Mouse (Mus musculus): ENCODE measurements at regions not wholly inside any gene's neighbourhood (a gene's known extent, or its start where the extent isn't known, plus 50 kb on each side); places are given as distances from the start of the nearest gene placed in this dataset.
A peak's percentile ranks its signal among the peaks of the same experiment; 100 is the strongest.

- no peak for DNase-seq (ENCODE audit: extremely low spot score, low read depth, low spot score)
Observed at GRCm38 (mm10) chr6:49893113-49893512, 70.6 kb downstream of the Npy start.

DNA sequence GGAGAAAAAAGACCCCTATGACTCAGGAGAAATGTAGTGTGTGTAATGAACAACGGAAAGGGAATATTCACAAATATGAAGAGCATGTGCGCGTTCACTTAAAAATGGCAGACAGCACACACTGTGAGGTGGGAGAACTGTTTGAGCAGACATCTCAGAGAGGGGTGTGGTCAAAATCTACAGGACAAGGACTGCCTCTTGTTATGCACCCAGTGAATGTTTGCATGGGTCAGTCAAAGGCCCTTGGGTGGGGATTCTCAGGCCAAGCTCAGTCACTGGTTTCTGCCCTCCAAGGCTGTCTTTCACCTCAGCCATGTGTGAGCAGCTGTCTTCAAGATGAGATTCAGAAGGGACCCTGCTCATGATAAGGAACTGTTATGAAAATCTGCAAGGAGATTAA is 76.6 kb downstream of the Npy start:
- DNase-seq (ENCODE audit: extremely low spot score, low read depth, low spot score), result no peak

DNA sequence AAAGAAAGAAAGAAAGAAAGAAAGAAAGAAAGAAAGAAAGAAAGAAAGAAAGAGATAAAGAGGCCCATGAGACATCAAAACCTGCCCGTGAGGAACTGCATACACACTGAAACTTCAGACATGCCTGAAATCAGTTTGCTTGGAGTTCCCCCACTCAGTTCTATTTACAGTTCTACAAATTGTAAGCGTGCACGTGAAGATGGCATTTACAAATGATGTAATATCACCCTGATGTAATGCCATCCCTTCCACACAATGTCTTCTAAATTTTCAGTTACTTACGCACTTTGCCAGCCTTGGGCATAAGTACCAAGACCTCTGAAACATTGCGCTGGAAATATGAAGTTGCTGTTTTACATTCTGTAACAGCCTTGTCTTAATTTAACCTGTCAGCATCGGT is 79.0 kb downstream of the Npy start:
- DNase-seq (ENCODE audit: extremely low spot score, low read depth, low spot score), result no peak

- peak; percentile 5 for DNase-seq (ENCODE audit: extremely low spot score, low read depth, low spot score)
Observed at GRCm38 (mm10) chr6:49904001-49904400, 81.5 kb downstream of the Npy start.

- DNase-seq (ENCODE audit: extremely low spot score, low read depth, low spot score), result no peak
Observed at GRCm38 (mm10) chr6:49906456-49906855, 83.9 kb downstream of the Npy start.

DNA sequence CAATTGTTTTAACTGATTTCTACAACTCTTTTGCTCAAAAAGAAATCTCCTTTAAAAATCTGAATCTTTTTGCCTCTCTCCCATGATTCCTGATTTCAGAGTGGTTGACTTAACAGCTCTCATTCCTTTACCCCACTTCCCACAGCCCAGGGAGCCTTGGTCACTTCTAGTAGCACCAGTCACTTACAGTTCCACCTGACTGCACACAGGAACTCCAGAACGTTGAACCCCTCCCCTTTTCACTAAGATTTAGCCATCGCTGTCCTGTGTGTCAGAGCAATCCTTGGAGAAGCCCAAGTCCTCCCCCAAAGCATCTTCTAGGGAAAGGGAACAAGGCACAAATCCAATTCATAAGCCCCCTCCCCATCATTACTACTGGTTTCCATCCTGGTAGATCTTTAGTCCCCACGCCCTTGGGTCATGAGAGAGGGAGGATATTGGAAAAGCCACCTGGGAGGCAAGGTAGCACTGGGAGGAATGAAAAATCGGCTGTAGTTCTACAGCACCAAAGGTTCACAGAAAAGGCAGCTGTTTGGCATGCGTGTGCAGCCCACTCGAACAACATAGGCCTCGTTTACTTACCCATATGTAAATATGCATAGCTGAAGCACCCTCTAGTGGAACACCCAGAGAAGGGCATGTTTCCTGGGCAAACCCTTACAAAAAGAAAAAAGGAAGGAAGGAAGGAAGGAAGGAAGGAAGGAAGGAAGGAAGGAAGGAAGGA is 96.7 kb downstream of the Npy start:
- peak; percentile 18 for DNase-seq (ENCODE audit: extremely low spot score, low read depth, low spot score)

DNA sequence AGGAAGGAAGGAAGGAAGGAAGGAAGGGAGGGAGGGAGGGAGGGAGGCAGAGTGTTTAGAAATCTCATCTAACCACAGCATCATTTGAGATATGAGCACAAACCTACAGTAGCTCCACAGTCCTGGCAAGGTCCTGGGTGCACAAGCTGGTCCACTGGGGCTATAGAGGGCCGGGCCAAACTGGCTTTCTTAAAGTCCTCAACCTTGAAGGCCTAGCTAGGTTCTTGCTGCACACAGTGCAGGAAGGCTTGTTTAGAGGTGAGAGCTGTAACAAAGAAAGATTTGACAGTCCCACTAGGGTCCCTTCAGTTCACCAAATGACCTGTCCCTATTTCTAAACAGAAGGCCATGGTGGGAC is 97.3 kb downstream of the Npy start:
- DNase-seq (ENCODE audit: extremely low spot score, low read depth, low spot score), result no peak

- no peak for DNase-seq (ENCODE audit: extremely low spot score, low read depth, low spot score)
Observed at GRCm38 (mm10) chr6:49924296-49924695, 101.8 kb downstream of the Npy start.

DNA sequence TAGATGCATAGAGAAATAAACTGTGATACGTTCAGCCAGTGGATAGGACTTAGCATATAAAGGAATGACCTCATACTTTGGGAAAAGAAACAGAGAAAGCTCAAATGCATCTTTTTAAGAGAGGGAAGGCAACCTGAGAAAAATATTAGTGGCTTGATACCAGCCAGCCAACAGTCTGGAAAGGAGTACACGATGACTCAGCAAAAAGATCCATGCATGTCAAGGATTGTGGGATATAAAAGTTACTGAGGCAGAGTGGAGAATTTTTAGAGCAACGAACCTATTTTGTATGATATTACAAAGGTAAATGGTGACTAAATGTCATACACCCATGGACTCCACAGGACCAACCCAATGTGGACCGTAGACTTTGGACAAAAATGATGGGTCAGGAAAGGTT is 105.6 kb downstream of the Npy start:
- DNase-seq (ENCODE audit: extremely low spot score, low read depth, low spot score), result no peak

- peak; percentile 3 for DNase-seq (ENCODE audit: extremely low spot score, low read depth, low spot score)
Observed at GRCm38 (mm10) chr6:49930104-49930503, 107.6 kb downstream of the Npy start.

GRCm38 (mm10) chr6:49943087-49943486 is 120.6 kb downstream of the Npy start:
- no peak for DNase-seq (ENCODE audit: extremely low spot score, low read depth, low spot score)

DNA sequence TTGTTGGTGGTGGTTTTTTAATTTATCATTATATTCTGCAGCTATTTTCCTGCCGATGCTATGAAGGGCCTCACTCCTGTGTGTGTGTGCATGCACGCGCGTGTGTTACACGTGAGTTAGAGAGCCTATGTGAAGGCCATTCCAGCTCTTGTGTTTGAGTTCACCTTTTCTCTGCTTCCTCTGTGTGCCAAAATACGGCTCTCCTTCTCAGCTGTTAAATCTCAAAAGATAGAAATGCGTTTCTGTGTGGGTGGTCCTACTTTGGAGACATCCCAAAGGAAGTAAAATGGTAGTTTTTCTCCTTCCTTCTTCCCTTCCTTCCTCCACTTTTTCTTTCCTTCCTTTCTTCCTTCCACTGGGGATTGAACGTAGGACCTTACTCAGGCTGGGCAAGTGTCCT is 136.4 kb downstream of the Npy start:
- no peak for DNase-seq (ENCODE audit: extremely low spot score, low read depth, low spot score)

GRCm38 (mm10) chr6:49961166-49961565 is 138.7 kb downstream of the Npy start:
- no peak for DNase-seq (ENCODE audit: extremely low spot score, low read depth, low spot score)

DNA sequence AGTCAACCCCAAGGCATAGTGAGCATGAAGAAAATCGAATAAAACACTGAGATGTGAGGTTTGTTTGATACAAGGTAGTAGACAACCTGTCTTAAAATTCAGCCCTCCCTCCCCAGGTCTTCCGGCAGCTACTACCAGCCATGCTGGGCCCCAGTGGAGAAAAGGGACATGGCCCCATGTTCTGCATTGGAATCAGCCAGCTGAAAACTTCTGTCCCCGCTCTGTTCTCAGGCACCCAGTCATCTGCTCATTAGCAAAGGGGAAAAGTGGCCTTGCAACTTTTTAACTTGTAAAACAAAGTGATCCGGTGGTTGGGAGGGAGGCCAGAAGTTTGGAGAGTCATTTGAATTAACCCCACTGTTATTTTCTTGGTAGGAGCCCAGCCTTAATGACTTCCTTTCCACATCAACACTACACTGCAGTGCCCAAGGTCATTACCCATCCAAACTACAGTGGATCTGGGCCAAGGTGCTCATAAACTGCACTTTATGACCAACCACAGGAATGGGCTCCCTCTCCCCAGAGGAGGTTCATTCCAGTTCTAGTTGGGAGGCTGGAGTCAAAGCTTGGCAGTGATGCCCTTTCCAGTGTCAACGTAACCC is 143.5 kb downstream of the Npy start:
- peak; percentile 31 for DNase-seq (ENCODE audit: extremely low spot score, low read depth, low spot score)

DNA sequence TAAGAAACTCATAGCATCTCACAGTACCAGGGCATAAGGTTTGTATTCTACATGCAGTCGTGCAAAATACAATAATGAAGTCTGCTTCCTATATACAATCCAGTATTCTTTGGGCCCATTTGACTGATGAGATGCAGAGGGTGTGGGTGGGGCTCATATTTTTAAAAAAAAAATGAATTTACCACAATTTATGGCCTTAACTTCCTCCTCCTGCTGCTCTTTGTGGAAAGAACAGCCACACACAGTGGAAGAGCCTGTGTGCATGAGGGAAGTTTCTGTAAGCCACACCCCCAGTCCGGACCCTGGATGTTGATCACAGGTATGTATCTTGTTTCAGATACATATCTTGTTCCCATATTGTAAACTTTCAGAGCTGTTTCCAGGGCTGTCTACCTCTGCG is 143.5 kb upstream of the Mpp6 start:
- no peak for DNase-seq (ENCODE audit: extremely low spot score, low read depth, low spot score)

DNA sequence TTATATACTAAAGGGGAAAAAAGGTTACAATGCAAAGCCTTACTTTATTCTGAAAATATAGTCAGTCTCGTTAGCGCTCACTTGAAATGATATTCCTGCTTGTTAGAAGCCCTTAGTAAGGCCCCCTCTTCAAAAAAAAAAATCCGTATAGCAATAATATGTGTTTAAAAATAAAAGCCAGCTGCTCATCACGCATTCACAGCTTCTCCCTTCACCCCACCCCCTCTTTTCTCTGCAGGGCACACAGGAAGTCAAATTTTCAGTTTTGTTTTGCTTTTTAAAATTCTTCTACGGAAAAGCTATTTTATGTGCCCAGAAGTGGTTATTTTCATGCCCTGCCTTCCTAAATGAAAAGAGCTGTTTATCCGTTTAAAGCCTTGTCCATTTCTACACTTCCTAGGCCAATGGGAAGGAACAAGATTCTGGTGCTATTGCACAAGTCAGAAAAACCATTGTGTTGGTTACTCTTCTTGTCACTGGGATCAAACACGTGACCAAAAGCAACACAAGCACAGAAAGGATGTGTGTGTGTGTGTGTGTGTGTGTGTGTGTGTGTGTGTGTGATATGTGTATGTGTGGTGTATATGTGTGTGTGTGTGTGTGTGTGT is 136.7 kb upstream of the Mpp6 start:
- DNase-seq (ENCODE audit: extremely low spot score, low read depth, low spot score), result no peak

DNA sequence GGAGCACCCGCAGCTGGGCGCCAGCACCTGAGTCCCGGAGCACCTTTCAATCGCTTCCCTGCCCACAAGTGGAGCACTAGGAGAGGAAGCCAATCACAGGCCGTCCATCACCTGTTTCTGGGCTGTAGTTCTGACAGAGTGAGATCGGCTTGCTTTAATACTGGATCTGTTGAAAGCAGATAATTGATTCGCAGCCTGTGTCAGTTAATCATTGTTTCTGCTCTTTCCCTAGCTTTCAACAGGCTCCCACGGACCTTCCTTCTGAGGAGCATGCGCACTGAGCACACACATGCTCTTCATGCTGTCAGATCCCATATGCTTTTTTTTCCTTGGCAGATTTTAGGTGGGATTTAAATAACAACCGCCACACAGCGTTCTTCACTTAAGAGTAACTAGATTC is 132.3 kb upstream of the Mpp6 start:
- DNase-seq (ENCODE audit: extremely low spot score, low read depth, low spot score), result no peak

GRCm38 (mm10) chr6:49983740-49984139 is 126.3 kb upstream of the Mpp6 start:
- no peak for DNase-seq (ENCODE audit: extremely low spot score, low read depth, low spot score)

DNA sequence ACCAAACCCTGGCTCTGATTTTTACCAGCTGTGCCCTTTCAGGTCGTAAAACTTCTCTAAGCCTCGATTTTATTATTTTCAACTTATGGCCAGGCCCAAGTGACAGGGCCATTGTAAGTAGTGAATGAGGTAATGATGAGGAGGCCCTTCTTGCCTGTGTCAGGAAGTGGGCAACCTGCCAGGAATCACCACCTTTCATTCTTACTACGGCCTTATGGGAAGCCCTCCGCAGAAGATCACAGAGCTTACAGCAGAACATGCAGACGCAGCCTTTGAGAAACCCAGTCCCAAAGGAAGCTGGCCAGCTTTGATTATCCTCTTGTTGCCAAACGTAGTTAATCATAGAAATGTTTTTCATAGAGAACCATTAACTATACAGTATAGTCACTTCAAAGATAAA is 124.9 kb upstream of the Mpp6 start:
- DNase-seq (ENCODE audit: extremely low spot score, low read depth, low spot score), result peak; percentile 39

DNA sequence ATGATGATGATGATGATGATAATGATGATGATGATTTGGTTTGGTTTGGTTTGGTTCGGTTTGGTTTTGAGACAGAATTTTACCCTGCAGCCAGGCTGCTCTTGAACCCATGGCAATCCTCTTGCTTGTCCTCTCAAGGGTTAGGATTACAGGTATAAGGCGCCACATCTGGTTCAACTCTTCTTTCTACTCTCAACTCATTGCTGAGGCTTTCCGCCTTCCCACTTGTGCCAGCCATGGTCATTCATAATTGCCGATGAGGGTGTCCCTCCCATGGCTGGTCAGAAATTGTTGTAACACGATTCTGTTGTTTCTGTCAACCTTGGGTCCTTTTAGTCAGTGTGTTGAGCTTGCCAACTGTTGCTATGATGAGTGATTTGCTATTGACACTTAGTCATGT is 122.9 kb upstream of the Mpp6 start:
- no peak for DNase-seq (ENCODE audit: extremely low spot score, low read depth, low spot score)

- no peak for DNase-seq (ENCODE audit: extremely low spot score, low read depth, low spot score)
Observed at GRCm38 (mm10) chr6:49987541-49988210, 122.4 kb upstream of the Mpp6 start.
